Mouse (Mus musculus) thymus, adult 2 months (tissue): ENCODE measurements around the gene Usp10.
A peak's percentile ranks its signal among the peaks of the same experiment; 100 is the strongest.

Experiments
- CTCF ChIP-seq: fragments of 200-500 bp; IDR thresholded peaks from 2 replicates; pipeline ENCODE4 v1.5.1; 2012; ENCODE audit warnings: mild to moderate bottlenecking, control low read depth, low read length, moderate library complexity, borderline replicate concordance; ENCODE audit not compliant: control insufficient read depth, poor library complexity, insufficient read depth; ENCODE audit errors: extremely low read depth
- POLR2A ChIP-seq: fragments of 200-500 bp; IDR thresholded peaks from 2 replicates; pipeline ENCODE4 v1.6.1; 2012; ENCODE audit warnings: mild to moderate bottlenecking, low read length, control low read depth, moderate library complexity; ENCODE audit not compliant: control insufficient read depth, poor library complexity, insufficient read depth; ENCODE audit errors: extremely low read depth

DNA sequence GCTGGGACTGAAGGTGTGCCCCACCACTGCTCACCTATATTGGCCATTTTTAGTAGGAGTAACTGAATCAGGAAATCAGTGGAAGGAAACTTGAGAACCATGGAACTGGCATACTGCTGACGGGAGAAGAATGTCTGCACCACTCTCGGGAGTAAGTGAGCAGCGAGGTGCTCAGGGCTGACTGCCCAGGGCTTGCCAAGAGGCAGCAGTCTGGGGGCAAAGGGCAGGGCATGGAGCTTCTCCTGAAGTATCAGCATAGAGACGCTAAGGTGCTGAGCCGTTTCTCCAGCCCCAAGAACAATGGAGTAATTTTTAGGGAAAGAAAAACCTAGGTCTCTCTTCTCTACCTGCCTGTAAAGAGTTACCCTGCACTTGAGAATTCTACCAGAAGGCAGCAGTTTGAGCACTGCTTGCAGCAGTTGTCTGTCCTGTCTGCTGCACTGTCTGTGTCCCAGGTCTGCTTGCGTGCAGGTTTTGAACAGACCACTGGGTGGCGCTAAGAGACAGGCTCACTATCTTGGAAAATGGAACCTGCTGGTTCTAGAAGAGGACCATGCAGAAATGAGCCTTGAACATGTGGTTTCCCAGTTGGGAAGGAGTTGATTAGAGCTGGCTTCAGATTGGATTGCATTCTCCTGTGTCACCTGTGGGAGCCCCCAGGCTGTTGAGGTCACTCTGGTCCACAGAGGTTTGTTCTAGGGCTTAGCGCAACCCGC lies 34.1 kb downstream of the Usp10 start:
- no peak for TF ChIP-seq POLR2A
- peak; percentile 76; the same call in 1 of the 2 replicates for TF ChIP-seq CTCF
